Mouse (Mus musculus): ENCODE measurements around the gene Snx19.

GRCm38 (mm10) chr9:30428231-30428630, 1.3 kb downstream of the Snx19 start:
- no peak for TF ChIP-seq EP300 (IDR thresholded peaks at IDR 0.05; ENCODE audit: insufficient read depth, low read depth, low read length)
- TF ChIP-seq CTCF (IDR thresholded peaks at IDR 0.05; ENCODE audit: low read depth, low read length): no peak
- no peak for TF ChIP-seq POLR2A (IDR thresholded peaks at IDR 0.05; ENCODE audit: insufficient read depth, low read length)

Measured in ES-Bruce4 (cell line).